Mouse (Mus musculus) kidney, postnatal 25 days (tissue): ENCODE data around the gene Krtap9-5.
A peak's percentile ranks its signal among the peaks of the same experiment; 100 is the strongest.

Source experiments
- DNase-seq, 2 experiments: peaks; one replicate each; pipeline ENCODE4 v3.0.0; 2021; ENCODE audit warnings: mixed read lengths in 2 of 2

Gene Krtap9-5

DNA sequence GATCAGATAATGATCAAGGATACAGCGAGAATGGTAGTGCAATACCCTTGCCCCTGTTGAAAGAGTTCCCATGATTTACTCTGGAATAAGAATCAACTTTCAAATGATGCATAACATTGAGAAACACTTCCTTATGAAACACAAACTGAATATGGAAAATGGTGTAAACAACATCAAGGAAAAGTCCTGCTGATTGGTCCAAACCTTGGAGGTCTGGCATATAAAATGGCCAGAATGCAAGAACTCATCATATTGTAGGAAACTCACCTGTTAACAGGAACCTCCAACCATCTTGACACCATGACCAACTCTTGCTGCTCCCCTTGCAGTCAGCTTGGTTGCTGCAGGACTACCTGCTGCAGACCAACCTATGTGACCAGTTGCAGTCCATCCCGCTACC is at the start of gene Krtap9-5:
TSS of gene Krtap9-5 (plus strand) at position 301 of the 400 bp plus-strand sequence.
- DNase-seq: no peak

DNA sequence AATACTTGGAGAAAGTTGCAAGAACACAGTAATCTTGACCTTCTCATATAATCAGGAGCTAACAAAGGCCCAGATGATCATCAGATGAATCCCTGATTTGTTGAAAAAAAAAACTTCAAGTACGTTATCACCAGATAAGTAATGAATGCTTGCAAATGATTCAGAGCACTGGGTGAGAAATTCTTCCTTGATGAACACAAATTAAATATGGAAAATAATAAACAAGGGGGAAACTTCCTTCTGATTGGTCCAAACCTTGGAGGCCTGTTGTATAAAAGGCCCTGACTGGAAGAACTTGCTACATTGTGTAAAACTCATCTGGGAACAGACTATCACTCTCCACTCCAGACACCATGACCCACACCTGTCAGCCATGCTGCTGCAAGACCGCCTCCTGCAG is 40.7 kb upstream of the Krtap9-5 start, which contains the start of gene Krtap31-1:
TSS of gene Krtap31-1 (plus strand) at position 301 of the 400 bp plus-strand sequence.
- DNase-seq: no peak

DNA sequence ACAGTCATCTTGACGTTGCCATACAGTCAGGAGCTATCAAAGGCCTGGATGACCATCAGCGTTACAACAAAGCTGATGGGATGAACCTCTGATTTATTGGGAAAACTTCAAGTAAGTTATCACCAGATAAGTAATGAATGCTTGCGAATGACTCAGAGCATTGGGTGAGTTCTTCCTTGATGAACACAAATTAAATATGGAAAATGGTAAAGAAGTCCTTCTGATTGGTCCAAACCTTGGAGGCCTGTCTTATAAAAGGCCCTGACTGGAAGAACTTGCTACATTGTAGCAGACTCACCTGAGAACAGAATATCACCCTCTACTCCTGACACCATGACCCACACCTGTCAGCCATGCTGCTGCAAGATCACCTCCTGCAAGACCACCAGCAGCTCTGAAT is 33.8 kb upstream of the Krtap9-5 start, which contains the start of gene Gm11565:
TSS of gene Gm11565 (plus strand) at position 301 of the 400 bp plus-strand sequence.
- DNase-seq: no peak

DNA sequence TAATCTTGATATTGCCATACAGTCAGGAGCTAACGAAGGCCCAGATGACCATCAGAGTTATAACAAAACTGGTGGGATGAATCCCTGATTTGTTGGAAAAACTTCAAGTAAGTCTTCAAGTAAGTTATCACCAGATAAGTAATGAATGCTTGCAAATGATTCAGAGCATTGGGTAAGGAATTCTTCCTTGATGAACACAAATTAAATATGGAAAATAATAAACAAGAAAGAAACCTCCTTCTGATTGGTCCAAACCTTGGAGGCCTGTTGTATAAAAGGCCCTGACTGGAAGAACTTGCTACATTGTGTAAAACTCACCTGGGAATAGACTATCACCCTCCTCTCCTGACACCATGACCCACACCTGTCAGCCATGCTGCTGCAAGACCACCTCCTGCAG is 12.3 kb upstream of the Krtap9-5 start, which contains the start of gene Krtap31-2:
TSS of gene Krtap31-2 (plus strand) at position 301 of the 400 bp plus-strand sequence.
- DNase-seq: no peak

DNA sequence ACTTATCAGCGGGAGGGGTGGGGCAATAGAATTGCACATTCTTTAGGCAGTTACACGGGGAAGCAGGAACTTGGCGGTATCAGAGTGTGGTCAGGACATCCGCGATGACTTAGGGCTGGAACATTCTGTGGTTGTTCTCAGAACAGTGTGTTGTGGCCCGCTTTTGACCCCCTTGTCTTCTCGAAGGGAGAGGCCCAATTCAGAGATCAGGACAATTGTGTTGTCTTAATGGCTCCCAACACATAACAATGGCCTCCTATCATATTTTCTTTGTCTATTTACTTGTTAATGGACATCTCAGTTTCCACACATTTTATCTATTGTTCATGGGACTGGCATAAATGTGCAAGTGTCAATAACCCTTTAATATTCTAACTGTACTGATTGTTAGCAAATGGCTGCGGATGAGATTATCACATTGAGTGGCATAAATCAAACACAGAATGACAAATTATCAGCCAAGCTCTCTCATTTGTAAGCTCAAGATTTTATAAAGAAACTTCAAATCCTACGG is 10.5 kb upstream of the Krtap9-5 start:
- no peak for DNase-seq

DNA sequence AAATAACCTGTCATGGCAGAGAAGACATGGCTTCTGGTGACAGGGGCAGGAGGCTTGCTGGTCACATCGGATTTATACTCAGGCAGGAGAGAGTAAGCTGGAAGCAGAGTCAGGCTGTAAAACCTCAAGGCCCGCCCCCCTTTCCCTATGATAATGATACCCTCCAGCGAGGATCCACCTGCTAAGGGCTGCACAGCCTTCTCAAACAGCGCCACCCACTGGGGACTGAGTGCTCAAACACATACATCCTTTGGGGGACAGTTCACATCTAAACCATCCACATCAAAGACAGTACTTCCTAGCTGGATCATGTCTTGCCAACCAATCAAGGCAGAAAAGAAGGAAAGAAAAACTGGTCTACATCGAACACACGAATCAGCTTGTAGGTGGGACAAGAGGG is 15.9 kb downstream of the Krtap9-5 start:
- DNase-seq: no peak

DNA sequence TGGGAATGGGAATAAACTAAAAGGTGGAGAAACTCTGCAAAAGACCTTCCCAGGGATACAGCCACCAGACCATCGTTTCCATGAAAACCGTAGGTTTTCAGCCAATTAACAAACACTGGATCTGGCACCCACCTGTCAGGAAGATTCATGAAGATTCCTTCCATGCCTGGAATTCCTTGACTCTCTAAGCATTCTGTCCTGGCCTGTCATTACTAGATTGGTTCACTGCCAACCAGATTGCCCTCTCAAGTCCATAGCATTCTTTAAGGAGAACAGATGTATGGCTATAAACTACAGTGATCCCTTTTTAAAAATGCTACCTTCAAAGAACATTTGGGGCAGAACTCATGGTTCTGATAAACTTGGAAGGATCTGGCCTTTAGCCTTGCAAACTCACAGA is 17.7 kb downstream of the Krtap9-5 start:
- no peak for DNase-seq

DNA sequence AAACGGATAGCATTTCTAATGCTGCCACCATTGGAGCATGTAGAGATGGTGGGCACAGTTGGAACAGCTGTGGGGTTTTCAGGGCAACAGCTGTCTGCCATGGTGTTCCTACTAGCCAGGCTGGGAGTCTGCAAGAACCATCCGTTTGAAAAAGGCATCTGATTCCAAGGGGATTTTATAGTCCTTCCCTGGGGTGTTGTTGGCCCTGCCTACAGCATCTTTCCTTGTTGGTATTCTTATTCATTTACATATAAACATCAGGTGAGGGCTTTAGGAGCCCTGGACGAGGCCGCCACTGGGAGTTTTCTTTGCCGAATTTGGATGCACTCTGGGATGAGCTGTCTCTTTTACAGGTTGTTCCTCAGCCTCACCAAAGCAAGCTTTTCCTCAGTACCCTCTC is 30.7 kb downstream of the Krtap9-5 start, which contains the start of gene Krtap29-1:
TSS of gene Krtap29-1 (minus strand) at position 101 of the 400 bp plus-strand sequence.
- no peak for DNase-seq

DNA sequence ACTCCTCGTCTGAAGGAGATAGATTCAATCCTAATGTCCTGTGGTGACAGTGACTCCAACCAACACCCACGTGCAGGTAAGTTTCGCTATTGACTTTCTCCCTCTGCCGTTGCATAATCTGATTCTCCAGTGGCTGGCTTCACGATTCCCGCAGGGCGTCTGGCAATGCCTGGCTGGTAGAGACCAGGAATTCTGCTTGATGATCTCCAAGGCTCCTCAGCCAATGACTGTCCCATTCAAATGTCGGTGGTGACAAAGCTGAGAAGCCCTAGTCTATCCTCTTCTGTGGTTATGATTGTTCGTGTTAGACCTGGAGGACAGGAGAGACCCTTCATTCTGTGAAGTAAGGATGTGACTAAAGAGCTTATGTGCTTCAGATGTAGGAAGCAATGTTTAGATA is 34.5 kb downstream of the Krtap9-5 start:
- no peak for DNase-seq

DNA sequence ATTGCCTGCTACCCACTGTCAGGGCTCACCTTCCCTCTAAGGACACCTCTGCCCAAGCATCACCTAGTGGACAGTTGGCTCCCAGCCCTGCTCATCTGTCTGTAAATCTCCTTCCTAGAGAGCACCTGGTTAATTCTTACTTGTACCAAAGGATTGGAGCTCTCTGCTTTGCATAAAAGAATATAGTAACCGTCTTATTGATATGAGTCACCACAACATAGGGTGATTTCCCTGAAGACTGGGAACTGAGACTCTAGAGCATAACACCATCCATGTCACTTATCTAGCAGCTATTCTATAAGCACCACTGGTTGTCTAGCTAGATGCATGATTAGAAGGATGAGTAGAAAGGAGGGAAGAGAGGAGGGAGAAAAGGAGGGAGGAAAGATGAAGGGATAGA is 35.2 kb downstream of the Krtap9-5 start:
- DNase-seq: no peak

DNA sequence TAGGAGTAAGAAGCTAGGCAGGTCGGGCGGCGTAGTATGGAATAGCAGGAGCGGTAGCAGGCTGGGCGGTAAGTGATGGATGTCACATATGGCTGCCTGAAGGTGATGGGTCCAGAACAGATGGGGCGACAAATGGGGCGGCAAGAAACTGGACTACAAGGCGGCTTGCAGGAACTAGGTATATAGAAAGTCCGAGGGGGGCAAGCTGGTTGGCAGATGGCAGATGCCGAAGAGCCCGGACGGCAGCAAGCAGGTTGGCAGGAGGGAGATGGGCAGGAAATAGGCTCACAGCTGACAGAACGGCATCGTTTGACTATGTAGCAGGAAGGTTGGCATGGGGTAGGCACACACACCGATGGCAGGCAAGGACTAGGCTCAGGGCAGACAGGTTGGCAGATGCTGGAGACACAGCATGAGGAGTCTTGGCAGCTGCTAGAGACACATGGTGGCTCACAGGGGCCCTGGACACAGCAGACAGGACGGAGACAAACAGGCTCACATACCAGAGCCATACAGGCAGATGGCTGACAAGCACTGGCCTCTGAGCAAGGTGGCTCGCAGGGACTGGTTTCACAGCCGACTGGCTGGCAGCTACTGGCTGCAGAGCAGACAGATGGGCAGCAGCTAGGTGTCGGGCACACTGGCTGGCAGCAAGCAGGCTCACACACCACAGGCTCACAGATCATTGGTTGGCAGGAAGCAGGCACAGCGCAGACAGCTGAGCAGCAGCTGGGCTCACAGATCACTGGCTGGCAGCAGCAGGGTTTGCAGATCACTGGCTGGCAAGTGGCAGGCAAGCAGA is 37.2 kb downstream of the Krtap9-5 start:
- peak in 1 of 2 experiments; percentile 37 for DNase-seq

DNA sequence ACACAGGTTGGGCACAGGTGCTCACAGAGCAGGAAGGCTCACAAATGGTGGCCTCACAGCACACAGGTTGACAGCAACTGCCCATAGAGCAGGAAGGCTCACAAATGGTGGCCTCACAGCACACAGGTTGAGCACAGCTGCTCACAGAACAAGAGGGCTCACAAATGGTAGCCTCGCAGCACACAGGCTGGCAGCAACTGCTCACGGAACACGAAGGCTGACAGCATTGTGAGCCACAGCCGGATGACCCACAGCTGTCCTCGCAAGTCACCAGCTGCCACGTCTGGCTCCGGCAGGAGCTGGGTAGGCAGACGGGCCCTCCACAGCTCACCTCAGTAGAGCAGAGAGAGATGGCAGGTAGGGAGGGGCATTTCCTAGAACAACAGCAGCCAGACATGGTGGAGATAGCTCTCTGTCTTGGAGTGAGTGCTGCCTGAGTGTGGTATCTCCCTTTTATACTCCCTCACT is 37.9 kb downstream of the Krtap9-5 start, which contains the start of gene Krtap16-1:
TSS of gene Krtap16-1 (minus strand) at position 418 of the 468 bp plus-strand sequence.
- no peak for DNase-seq

DNA sequence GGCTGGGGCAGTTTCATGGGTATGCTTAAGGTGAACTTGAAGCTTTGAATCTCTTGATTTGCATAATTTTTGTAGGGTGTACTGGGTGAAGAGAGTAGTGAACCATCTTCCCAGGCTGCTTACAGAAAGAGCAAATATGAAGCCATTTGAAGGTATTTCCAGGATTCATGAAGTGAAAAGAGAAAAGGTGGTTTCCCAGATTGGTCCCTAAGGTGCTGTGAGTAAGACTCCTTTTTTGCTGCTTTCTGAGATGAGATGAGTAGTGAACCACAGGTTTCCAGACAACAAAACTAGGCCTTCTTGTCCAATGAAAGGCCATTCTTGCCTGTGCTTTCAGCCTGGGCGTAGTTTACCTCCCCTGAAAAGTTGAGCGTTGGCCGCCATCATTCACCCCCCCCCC is 40.3 kb downstream of the Krtap9-5 start:
- DNase-seq: no peak

DNA sequence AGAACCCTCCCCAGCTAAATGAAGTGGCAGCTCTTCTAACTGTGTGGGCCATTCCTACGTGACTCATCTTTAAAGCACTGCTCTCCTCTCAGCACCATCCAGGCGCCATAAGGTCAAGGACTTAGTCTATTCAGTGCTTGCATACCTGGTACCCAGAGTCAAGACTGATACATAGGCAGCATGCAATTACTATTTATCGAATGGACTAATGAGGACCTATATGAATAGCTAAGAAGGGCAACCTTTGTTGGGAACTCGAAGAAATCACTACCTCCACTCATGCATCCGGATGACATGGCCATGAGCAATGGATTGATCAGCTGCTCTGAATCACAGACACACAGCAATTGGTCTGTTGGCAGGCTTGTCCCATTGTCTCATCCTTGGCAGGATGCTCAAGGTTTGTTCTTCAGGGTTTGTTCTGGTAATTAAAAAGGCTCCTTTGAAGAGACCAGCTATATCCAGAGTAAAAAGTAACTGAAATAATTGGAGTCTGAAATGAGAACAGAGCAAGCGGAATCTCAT is 41.7 kb downstream of the Krtap9-5 start:
- no peak for DNase-seq

DNA sequence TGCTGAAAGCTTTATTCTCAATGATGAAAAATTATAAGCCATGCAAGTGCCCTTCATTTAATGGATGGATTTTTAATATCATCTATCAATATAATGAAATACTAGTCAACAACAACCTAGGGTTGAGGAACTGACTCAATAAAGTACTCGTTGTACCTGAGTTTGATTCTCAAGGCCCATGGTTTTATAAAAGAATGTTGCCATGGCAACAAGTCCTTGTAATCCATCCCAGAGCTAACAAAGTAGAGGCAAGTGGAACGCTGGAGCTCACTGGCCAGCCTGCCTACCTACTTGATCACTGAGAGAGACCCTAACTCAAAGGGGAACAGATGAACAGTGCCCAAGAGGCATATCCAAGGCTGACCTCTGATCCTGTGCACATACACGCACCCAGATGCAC is 42.3 kb downstream of the Krtap9-5 start:
- no peak for DNase-seq

DNA sequence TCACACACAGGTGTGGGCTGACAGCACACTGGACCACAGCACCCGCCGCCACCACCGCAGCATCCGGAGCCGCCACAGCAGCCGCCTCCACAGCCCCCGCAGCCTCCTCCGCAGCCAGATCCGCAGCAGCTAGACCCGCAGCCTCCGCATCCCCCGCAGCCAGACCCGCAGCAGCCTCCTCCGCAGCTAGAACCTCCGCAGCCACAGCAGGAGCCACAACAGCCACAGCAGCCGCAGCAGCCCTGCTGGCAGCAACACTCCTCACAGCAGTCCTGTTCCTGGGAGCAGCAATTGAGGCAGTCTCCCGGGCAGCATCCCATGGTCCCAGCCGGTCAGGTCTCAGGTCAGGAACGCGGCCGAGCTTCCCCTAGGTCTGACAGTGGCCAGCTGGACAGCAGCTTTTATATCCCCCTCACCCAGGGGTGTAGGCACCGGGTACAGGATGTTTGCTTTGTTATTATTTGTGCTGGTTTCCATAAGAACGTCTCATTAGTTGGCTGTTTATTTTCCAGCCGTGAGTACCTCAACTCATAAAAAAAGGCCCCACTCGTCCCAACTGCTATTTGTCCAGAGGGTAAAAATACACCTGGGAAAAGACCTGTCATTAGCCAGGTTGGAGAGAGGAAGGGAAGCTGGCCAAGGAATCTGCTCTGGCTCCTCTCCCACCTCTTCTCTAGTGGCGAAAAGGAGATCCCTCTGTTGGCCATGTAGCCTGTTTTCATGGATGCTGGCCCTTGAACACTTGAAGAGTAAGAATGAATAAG is 45.5 kb downstream of the Krtap9-5 start, which contains the start of gene Krtap17-1:
TSS of gene Krtap17-1 (minus strand) at position 375 of the 764 bp plus-strand sequence.
- DNase-seq: no peak

DNA sequence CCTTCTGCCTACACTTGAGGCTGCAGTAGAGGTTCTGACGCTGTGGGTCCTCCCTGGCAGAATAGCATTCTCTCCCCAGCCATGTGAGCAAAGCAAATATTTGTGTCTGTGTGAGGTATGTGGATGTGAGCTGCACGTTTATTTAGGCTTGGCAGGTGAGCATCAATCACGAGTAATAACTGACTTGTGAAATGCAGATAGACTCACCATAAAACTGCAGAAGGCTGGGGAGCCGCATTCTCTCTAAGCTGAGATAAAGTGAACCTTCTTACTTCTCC is 46.0 kb downstream of the Krtap9-5 start:
- no peak for DNase-seq

DNA sequence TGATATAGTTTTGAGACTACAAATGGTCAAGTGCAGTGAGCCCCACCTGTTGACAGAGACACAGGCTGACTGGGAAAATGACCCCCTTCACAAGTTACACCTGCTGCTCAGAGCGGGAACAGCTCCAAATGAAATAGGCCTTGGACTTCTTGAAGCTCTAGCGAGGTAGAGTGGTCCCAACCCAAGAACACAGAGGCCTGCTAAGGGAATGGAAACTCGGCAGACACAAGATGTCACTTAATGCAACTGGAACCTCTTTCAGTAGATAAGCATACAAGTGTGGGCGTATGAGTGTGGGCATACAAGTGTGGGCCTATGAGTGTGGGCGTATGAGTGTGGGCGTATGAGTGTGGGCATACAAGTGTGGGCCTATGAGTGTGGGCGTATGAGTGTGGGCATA is 50.8 kb downstream of the Krtap9-5 start:
- no peak for DNase-seq
